ENCODE assay signal across 11 mouse cellular contexts in genomic region chr2:33300371-33301046, GRCm38 (mm10).
DNase-seq lines count a peak whose midpoint lies in the region; ATAC-seq lines count a peak whose summit lies in the region.
"Had no signal": no experiment of that assay in that cellular context is flagged by ENCODE, and none has a peak within 500 bp of the region (broad histone marks: within the 10 kb centered on the region; RNA-seq: fewer than 3 reads in every experiment).

No protein-coding gene starts in this region.

- H3K4me1 ChIP-seq in forebrain, embryonic 15.5 days, result peaks cover 8% of the 10 kb centered on the region
- H3K4me1 ChIP-seq in forebrain, embryonic 13.5 days, result peaks cover 20% of the 10 kb centered on the region
- H3K4me1 ChIP-seq in embryonic facial prominence, embryonic 11.5 days (ENCODE audit: control insufficient read depth, insufficient read depth, low read length), result no peaks in the 10 kb centered on the region; the same call in 1 of the 2 replicates

- H3K27me3 ChIP-seq in forebrain, embryonic 15.5 days, result no peaks in the 10 kb centered on the region
- no peaks in the 10 kb centered on the region for H3K27me3 ChIP-seq in forebrain, embryonic 13.5 days
- no peaks in the 10 kb centered on the region for H3K27me3 ChIP-seq in embryonic facial prominence, embryonic 11.5 days (ENCODE audit: control insufficient read depth, insufficient read depth, low read length)
- H3K27me3 ChIP-seq: CH12.LX had no signal

- no peak for ATAC-seq in forebrain, embryonic 15.5 days (replicated peaks)
- ATAC-seq in forebrain, embryonic 13.5 days, result no peak
- ATAC-seq in embryonic facial prominence, embryonic 11.5 days (replicated peaks; ENCODE audit: insufficient number of reproducible peaks, low FRiP score, low TSS enrichment, low read depth), result no peak

- H3K4me3 ChIP-seq in forebrain, embryonic 15.5 days, result no peak overlapping the region
- no peak overlapping the region for H3K4me3 ChIP-seq in forebrain, embryonic 13.5 days
- no peak overlapping the region for H3K4me3 ChIP-seq in embryonic facial prominence, embryonic 11.5 days (ENCODE audit: low read depth, low read length)
- H3K4me3 ChIP-seq: myocyte had no signal

- no peak overlapping the region for H3K4me2 ChIP-seq in forebrain, embryonic 15.5 days (replicated peaks)
- no peak overlapping the region for H3K4me2 ChIP-seq in forebrain, embryonic 13.5 days
- H3K4me2 ChIP-seq in embryonic facial prominence, embryonic 11.5 days (ENCODE audit: low read depth, low read length), result no peak overlapping the region

- peak; percentile 58 for DNase-seq in kidney, postnatal 10 days
- DNase-seq in kidney, adult 8-10 months, result no peak
- peak; percentile 30 for DNase-seq in 3T3-L1 (ENCODE audit: low read depth, low spot score)
- DNase-seq in embryonic facial prominence, embryonic 11.5 days (ENCODE audit: low spot score), result peak; percentile 63
- DNase-seq in right cerebral cortex, postnatal 36 days (ENCODE audit: low spot score in 2 of 2), result no peak
- DNase-seq in urinary bladder, postnatal 10 days (ENCODE audit: low spot score), result no peak

- peak overlapping the region; percentile 16; the same call in 1 of the 2 replicates for H3K27ac ChIP-seq in forebrain, embryonic 15.5 days (replicated peaks)
- H3K27ac ChIP-seq in forebrain, embryonic 13.5 days, result no peak overlapping the region
- H3K27ac ChIP-seq in embryonic facial prominence, embryonic 11.5 days (replicated peaks; ENCODE audit: low read depth, low read length), result no peak overlapping the region
- H3K27ac ChIP-seq: macrophage had no signal

- H3K36me3 ChIP-seq in forebrain, embryonic 15.5 days, result peaks cover 6% of the 10 kb centered on the region; the same call in 1 of the 2 replicates
- H3K36me3 ChIP-seq in forebrain, embryonic 13.5 days (ENCODE audit: poor library complexity, severe bottlenecking), result peaks cover 16% of the 10 kb centered on the region
- no peaks in the 10 kb centered on the region for H3K36me3 ChIP-seq in embryonic facial prominence, embryonic 11.5 days (replicated peaks; ENCODE audit: control insufficient read depth, insufficient read depth, low read depth, low read length)

- no peaks in the 10 kb centered on the region for H3K9me3 ChIP-seq in forebrain, embryonic 15.5 days
- no peaks in the 10 kb centered on the region for H3K9me3 ChIP-seq in forebrain, embryonic 13.5 days (replicated peaks)
- no peaks in the 10 kb centered on the region for H3K9me3 ChIP-seq in embryonic facial prominence, embryonic 11.5 days (replicated peaks; ENCODE audit: control insufficient read depth, low read length)

- 44% methylated on average over 3 of the region's 3 CpGs for WGBS in forebrain, embryonic 15.5 days
- WGBS in forebrain, embryonic 13.5 days, result 50% methylated on average over 3 of the region's 3 CpGs
- 18% methylated on average over 3 of the region's 3 CpGs for WGBS in embryonic facial prominence, embryonic 11.5 days

- no peak overlapping the region for H3K9ac ChIP-seq in forebrain, embryonic 15.5 days (replicated peaks)
- no peak overlapping the region for H3K9ac ChIP-seq in forebrain, embryonic 13.5 days
- no peak overlapping the region for H3K9ac ChIP-seq in embryonic facial prominence, embryonic 11.5 days (replicated peaks; ENCODE audit: low read length)

Comparison
In these comparisons a context has a peak if more than half of its experiments do, and no peak if none do; other contexts are left out.
1. DNase-seq: peak in kidney, postnatal 10 days (single experiment), 3T3-L1 (single experiment) and embryonic facial prominence, embryonic 11.5 days (single experiment); none in kidney, adult 8-10 months (0 of 2), right cerebral cortex, postnatal 36 days (0 of 2) and urinary bladder, postnatal 10 days (single experiment).